Mouse (Mus musculus): ENCODE data around the gene Cmss1. TPM values are rescaled to one million over a fixed set of nuclear protein-coding genes. Genes with fewer than 3 reads are reported as not detected.

Cmss1 gene
- polyA plus RNA-seq, 1 experiment from 2014 or later, result 52.5 TPM

GRCm38 (mm10) chr16:57349039-57349438 is 257.6 kb downstream of the Cmss1 start:
- 80% methylated on average over 3 of the region's 3 CpGs for WGBS

GRCm38 (mm10) chr16:57346258-57346657 is 260.4 kb downstream of the Cmss1 start:
- H3K4me1 ChIP-seq (replicated peaks; ENCODE audit: control insufficient read depth, insufficient read depth, low read length), result no peaks in the 10 kb centered on the region
- no peak for ATAC-seq (replicated peaks; ENCODE audit: low FRiP score)
- no peak overlapping the region for H3K9ac ChIP-seq (ENCODE audit: low read length)
- no peak overlapping the region for H3K4me3 ChIP-seq (ENCODE audit: low read depth, low read length)
- DNase-seq (ENCODE audit: low spot score), result no peak
- no peaks in the 10 kb centered on the region for H3K27me3 ChIP-seq (ENCODE audit: control insufficient read depth, insufficient read depth, low read length)
- no peaks in the 10 kb centered on the region for H3K36me3 ChIP-seq (ENCODE audit: control insufficient read depth, insufficient read depth, low read length)
- no peak overlapping the region for H3K4me2 ChIP-seq (ENCODE audit: low read depth, low read length, severe bottlenecking)
- H3K27ac ChIP-seq (ENCODE audit: low read depth, low read length), result no peak overlapping the region
- no peaks in the 10 kb centered on the region for H3K9me3 ChIP-seq (ENCODE audit: control insufficient read depth, low read length)
- WGBS, result 80% methylated on average over 3 of the region's 3 CpGs

More at GRCm38 (mm10) chr16:57349039-57349438, 257.6 kb downstream of the Cmss1 start:
- Histone ChIP-seq H3K9ac (ENCODE audit: low read length) (no peak overlapping the region), H3K36me3 (ENCODE audit: control insufficient read depth, insufficient read depth, low read length) (no peaks in the 10 kb centered on the region), H3K4me3 (ENCODE audit: low read depth, low read length) (no peak overlapping the region), H3K27me3 (ENCODE audit: control insufficient read depth, insufficient read depth, low read length) (no peaks in the 10 kb centered on the region), H3K27ac (ENCODE audit: low read depth, low read length) (no peak overlapping the region), H3K4me2 (ENCODE audit: low read depth, low read length, severe bottlenecking) (no peak overlapping the region), H3K4me1 (replicated peaks; ENCODE audit: control insufficient read depth, insufficient read depth, low read length) (no peaks in the 10 kb centered on the region), H3K9me3 (ENCODE audit: control insufficient read depth, low read length) (no peaks in the 10 kb centered on the region)
- ATAC-seq (replicated peaks; ENCODE audit: low FRiP score) (no peak), DNase-seq (ENCODE audit: low spot score) (no peak)

- no peak for ATAC-seq (replicated peaks; ENCODE audit: low FRiP score)
- WGBS, result 63% methylated on average over 5 of the region's 5 CpGs
- no peak overlapping the region for H3K4me2 ChIP-seq (ENCODE audit: low read depth, low read length, severe bottlenecking)
Measured at GRCm38 (mm10) chr16:57340613-57340898, 266.1 kb downstream of the Cmss1 start.

GRCm38 (mm10) chr16:57339765-57340612 is 266.7 kb downstream of the Cmss1 start:
- DNase-seq (ENCODE audit: low spot score), result no peak
- H3K4me2 ChIP-seq (ENCODE audit: low read depth, low read length, severe bottlenecking), result no peak overlapping the region
- H3K9me3 ChIP-seq (ENCODE audit: control insufficient read depth, low read length), result no peaks in the 10 kb centered on the region
- H3K27ac ChIP-seq (ENCODE audit: low read depth, low read length), result no peak overlapping the region
- no peak overlapping the region for H3K9ac ChIP-seq (ENCODE audit: low read length)
- H3K27me3 ChIP-seq (ENCODE audit: control insufficient read depth, insufficient read depth, low read length), result no peaks in the 10 kb centered on the region
- H3K4me3 ChIP-seq (ENCODE audit: low read depth, low read length), result no peak overlapping the region
- H3K36me3 ChIP-seq (ENCODE audit: control insufficient read depth, insufficient read depth, low read length), result no peaks in the 10 kb centered on the region
- H3K4me1 ChIP-seq (replicated peaks; ENCODE audit: control insufficient read depth, insufficient read depth, low read length), result no peaks in the 10 kb centered on the region
- 83% methylated on average over 8 of the region's 8 CpGs for WGBS
- no peak for ATAC-seq (replicated peaks; ENCODE audit: low FRiP score)

More at GRCm38 (mm10) chr16:57340613-57340898, 266.1 kb downstream of the Cmss1 start:
- no peak overlapping the region for H3K4me3 ChIP-seq (ENCODE audit: low read depth, low read length)
- no peak overlapping the region for H3K9ac ChIP-seq (ENCODE audit: low read length)
- H3K36me3 ChIP-seq (ENCODE audit: control insufficient read depth, insufficient read depth, low read length), result no peaks in the 10 kb centered on the region
- no peaks in the 10 kb centered on the region for H3K9me3 ChIP-seq (ENCODE audit: control insufficient read depth, low read length)
- no peaks in the 10 kb centered on the region for H3K4me1 ChIP-seq (replicated peaks; ENCODE audit: control insufficient read depth, insufficient read depth, low read length)
- no peaks in the 10 kb centered on the region for H3K27me3 ChIP-seq (ENCODE audit: control insufficient read depth, insufficient read depth, low read length)
- DNase-seq (ENCODE audit: low spot score), result no peak
- no peak overlapping the region for H3K27ac ChIP-seq (ENCODE audit: low read depth, low read length)

- no peak overlapping the region for H3K27ac ChIP-seq (ENCODE audit: low read depth, low read length)
- no peak for DNase-seq (ENCODE audit: low spot score)
- H3K4me3 ChIP-seq (ENCODE audit: low read depth, low read length), result no peak overlapping the region
- H3K9ac ChIP-seq (ENCODE audit: low read length), result no peak overlapping the region
- WGBS, result 83% methylated on average over 11 of the region's 11 CpGs
- no peak for ATAC-seq (replicated peaks; ENCODE audit: low FRiP score)
- H3K4me2 ChIP-seq (ENCODE audit: low read depth, low read length, severe bottlenecking), result no peak overlapping the region
- H3K27me3 ChIP-seq (ENCODE audit: control insufficient read depth, insufficient read depth, low read length), result no peaks in the 10 kb centered on the region
- no peaks in the 10 kb centered on the region for H3K9me3 ChIP-seq (ENCODE audit: control insufficient read depth, low read length)
- H3K4me1 ChIP-seq (replicated peaks; ENCODE audit: control insufficient read depth, insufficient read depth, low read length), result no peaks in the 10 kb centered on the region
- no peaks in the 10 kb centered on the region for H3K36me3 ChIP-seq (ENCODE audit: control insufficient read depth, insufficient read depth, low read length)
Measured at GRCm38 (mm10) chr16:57336770-57337423, 269.8 kb downstream of the Cmss1 start.

GRCm38 (mm10) chr16:57332301-57332700 is 274.4 kb downstream of the Cmss1 start:
- no peaks in the 10 kb centered on the region for H3K36me3 ChIP-seq (ENCODE audit: control insufficient read depth, insufficient read depth, low read length)
- H3K4me1 ChIP-seq (replicated peaks; ENCODE audit: control insufficient read depth, insufficient read depth, low read length), result no peaks in the 10 kb centered on the region
- WGBS, result 81% methylated on average over 7 of the region's 7 CpGs
- no peak overlapping the region for H3K27ac ChIP-seq (ENCODE audit: low read depth, low read length)
- no peak overlapping the region for H3K9ac ChIP-seq (ENCODE audit: low read length)
- ATAC-seq (replicated peaks; ENCODE audit: low FRiP score), result no peak
- no peaks in the 10 kb centered on the region for H3K27me3 ChIP-seq (ENCODE audit: control insufficient read depth, insufficient read depth, low read length)
- DNase-seq (ENCODE audit: low spot score), result no peak
- no peak overlapping the region for H3K4me2 ChIP-seq (ENCODE audit: low read depth, low read length, severe bottlenecking)
- no peaks in the 10 kb centered on the region for H3K9me3 ChIP-seq (ENCODE audit: control insufficient read depth, low read length)
- H3K4me3 ChIP-seq (ENCODE audit: low read depth, low read length), result no peak overlapping the region

GRCm38 (mm10) chr16:57330111-57330510 is 276.6 kb downstream of the Cmss1 start:
- ATAC-seq (replicated peaks; ENCODE audit: low FRiP score) (no peak), DNase-seq (ENCODE audit: low spot score) (no peak)
- Histone ChIP-seq H3K4me1 (replicated peaks; ENCODE audit: control insufficient read depth, insufficient read depth, low read length) (no peaks in the 10 kb centered on the region), H3K4me2 (ENCODE audit: low read depth, low read length, severe bottlenecking) (no peak overlapping the region), H3K4me3 (ENCODE audit: low read depth, low read length) (no peak overlapping the region), H3K27me3 (ENCODE audit: control insufficient read depth, insufficient read depth, low read length) (no peaks in the 10 kb centered on the region), H3K9ac (ENCODE audit: low read length) (no peak overlapping the region), H3K36me3 (ENCODE audit: control insufficient read depth, insufficient read depth, low read length) (no peaks in the 10 kb centered on the region), H3K9me3 (ENCODE audit: control insufficient read depth, low read length) (no peaks in the 10 kb centered on the region), H3K27ac (ENCODE audit: low read depth, low read length) (no peak overlapping the region)
- WGBS, result 81% methylated on average over 2 of the region's 2 CpGs

- Histone ChIP-seq H3K36me3 (ENCODE audit: control insufficient read depth, insufficient read depth, low read length) (no peaks in the 10 kb centered on the region), H3K4me3 (ENCODE audit: low read depth, low read length) (no peak overlapping the region), H3K4me2 (ENCODE audit: low read depth, low read length, severe bottlenecking) (no peak overlapping the region), H3K9me3 (ENCODE audit: control insufficient read depth, low read length) (no peaks in the 10 kb centered on the region), H3K27ac (ENCODE audit: low read depth, low read length) (no peak overlapping the region), H3K27me3 (ENCODE audit: control insufficient read depth, insufficient read depth, low read length) (no peaks in the 10 kb centered on the region), H3K4me1 (replicated peaks; ENCODE audit: control insufficient read depth, insufficient read depth, low read length) (no peaks in the 10 kb centered on the region), H3K9ac (ENCODE audit: low read length) (no peak overlapping the region)
- ATAC-seq (replicated peaks; ENCODE audit: low FRiP score) (no peak), DNase-seq (ENCODE audit: low spot score) (no peak)
- 82% methylated on average over 8 of the region's 8 CpGs for WGBS
Measured at GRCm38 (mm10) chr16:57329028-57329427, 277.6 kb downstream of the Cmss1 start.

GRCm38 (mm10) chr16:57326996-57327395 is 279.7 kb downstream of the Cmss1 start:
- no peaks in the 10 kb centered on the region for H3K4me1 ChIP-seq (replicated peaks; ENCODE audit: control insufficient read depth, insufficient read depth, low read length)
- no peak overlapping the region for H3K4me2 ChIP-seq (ENCODE audit: low read depth, low read length, severe bottlenecking)
- 81% methylated on average over 7 of the region's 7 CpGs for WGBS
- H3K36me3 ChIP-seq (ENCODE audit: control insufficient read depth, insufficient read depth, low read length), result no peaks in the 10 kb centered on the region
- H3K27ac ChIP-seq (ENCODE audit: low read depth, low read length), result no peak overlapping the region
- no peak for ATAC-seq (replicated peaks; ENCODE audit: low FRiP score)
- H3K27me3 ChIP-seq (ENCODE audit: control insufficient read depth, insufficient read depth, low read length), result no peaks in the 10 kb centered on the region
- no peak overlapping the region for H3K4me3 ChIP-seq (ENCODE audit: low read depth, low read length)
- no peak for DNase-seq (ENCODE audit: low spot score)
- no peaks in the 10 kb centered on the region for H3K9me3 ChIP-seq (ENCODE audit: control insufficient read depth, low read length)
- no peak overlapping the region for H3K9ac ChIP-seq (ENCODE audit: low read length)

Measured in forebrain, embryonic 11.5 days (tissue).